Mouse (Mus musculus) olfactory bulb, adult 2 months (tissue): ENCODE measurements around the gene Gdf11.

Source experiments
- CTCF ChIP-seq: fragments of 200-500 bp; IDR thresholded peaks from 2 replicates; pipeline ENCODE4 v1.5.1; 2012; ENCODE audit warnings: low read depth, mild to moderate bottlenecking, low read length, moderate library complexity; ENCODE audit not compliant: insufficient read depth
- POLR2A ChIP-seq: fragments of 200-500 bp; IDR thresholded peaks from 2 replicates; pipeline ENCODE4 v1.6.1; 2012; ENCODE audit warnings: mild to moderate bottlenecking, low read depth, low read length, moderate library complexity; ENCODE audit not compliant: insufficient read depth

- no peak for TF ChIP-seq POLR2A
- no peak for TF ChIP-seq CTCF
These were observed 29.2 kb upstream of the Gdf11 start for GRCm38 (mm10) chr10:128920736-128921161.
